Mouse (Mus musculus) embryonic fibroblast, embryonic 13.5 days (primary cell): ENCODE data around the gene Adgrg1.

ENCODE experiments used
- CTCF ChIP-seq: IDR thresholded peaks from 2 replicates; pipeline ENCODE4 v1.5.1; 2011; ENCODE audit warnings: mild to moderate bottlenecking, control low read depth, low read length, moderate library complexity, borderline replicate concordance; ENCODE audit not compliant: insufficient read depth
- POLR2A ChIP-seq: IDR thresholded peaks from 2 replicates; pipeline ENCODE4 v1.6.1; 2011; ENCODE audit warnings: low read depth, mild to moderate bottlenecking, control low read depth, low read length, moderate library complexity

DNA sequence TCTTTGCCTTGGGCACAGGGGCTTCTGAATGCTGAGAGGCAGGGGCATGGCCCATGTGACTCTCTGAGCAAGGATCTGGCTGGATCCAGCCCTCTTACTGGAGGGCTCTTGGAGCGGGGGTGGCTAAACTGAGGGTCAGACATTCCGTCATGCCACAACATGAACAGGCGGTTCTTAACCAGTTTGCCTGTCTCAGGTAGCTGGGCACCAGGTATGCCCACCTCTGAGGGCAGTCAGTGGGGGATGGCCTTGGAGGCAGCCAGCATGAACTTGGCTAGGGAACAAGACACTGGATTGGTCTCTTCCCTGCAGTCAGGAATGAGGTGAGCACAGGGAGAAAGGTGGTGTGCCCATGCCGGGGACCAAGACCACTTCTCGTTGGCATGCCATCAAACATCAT lies 5.6 kb downstream of the Adgrg1 start:
- no peak for TF ChIP-seq CTCF
- TF ChIP-seq POLR2A = no peak
